Mouse (Mus musculus) midbrain, embryonic 14.5 days (tissue): ENCODE measurements around the gene Dok5. TPM values are rescaled to one million over a fixed set of nuclear protein-coding genes. Genes with fewer than 3 reads are reported as not detected.

Experiments
- ATAC-seq: fragments of 200-750 bp; cut with Nextera tagmentation; 2 replicates; pipeline ENCODE4 v1.8.0; 2017; ENCODE audit warnings: moderate number of reproducible peaks, moderate library complexity; ENCODE audit not compliant: low FRiP score, low TSS enrichment
- DNase-seq: peaks from one replicate; pipeline ENCODE4 v3.0.0-alpha.2; 2015
- H3K27ac ChIP-seq: fragments of 300-500 bp; sonication (generic); replicated peaks from 2 replicates; pipeline ENCODE4 v1.5.1; 2014; ENCODE audit warnings: mild to moderate bottlenecking, low read depth, low read length, moderate library complexity
- H3K27me3 ChIP-seq: fragments of 300-500 bp; sonication (generic); 2 replicates; pipeline ENCODE4 v1.6.1; 2014; ENCODE audit warnings: low read length, control low read depth, mixed read lengths; ENCODE audit not compliant: control insufficient read depth, insufficient read depth
- H3K36me3 ChIP-seq: fragments of 300-500 bp; sonication (generic); 2 replicates; pipeline ENCODE4 v1.6.1; 2014; ENCODE audit warnings: low read length, control low read depth; ENCODE audit not compliant: control insufficient read depth, insufficient read depth
- H3K4me1 ChIP-seq: fragments of 300-500 bp; sonication (generic); 2 replicates; pipeline ENCODE4 v1.6.1; 2014; ENCODE audit warnings: mild to moderate bottlenecking, antibody characterized with exemption, low read length, control low read depth; ENCODE audit not compliant: control insufficient read depth, insufficient read depth
- H3K4me2 ChIP-seq: fragments of 300-500 bp; sonication (generic); 2 replicates; pipeline ENCODE4 v1.6.1; 2014; ENCODE audit warnings: mild to moderate bottlenecking, low read length, moderate library complexity
- H3K4me3 ChIP-seq: fragments of 300-500 bp; sonication (generic); replicated peaks from 2 replicates; pipeline ENCODE4 v1.5.1; 2014; ENCODE audit warnings: low read depth, low read length
- H3K9ac ChIP-seq: fragments of 300-500 bp; sonication (generic); replicated peaks from 2 replicates; pipeline ENCODE4 v1.6.1; 2014; ENCODE audit warnings: mild to moderate bottlenecking, low read length, moderate library complexity
- H3K9me3 ChIP-seq: fragments of 300-500 bp; sonication (generic); 2 replicates; pipeline ENCODE4 v1.6.1; 2016; ENCODE audit warnings: low read length, control low read depth, mixed read lengths; ENCODE audit not compliant: control insufficient read depth
- WGBS: fragments of 180-500 bp; shearing (Covaris S2); extraction: QIAGEN DNeasy Blood & Tissue Kit; methylation state at CpG from one replicate; pipeline ENCODE4 v1.1.7; 2014; 5-methylcytosine and 5-hydroxymethylcytosine counted together
- polyA plus RNA-seq: library from polyadenylated mRNA; unstranded; fragments of >200 nt; fragmentation: Nextera tagmentation; extraction: Ambion mirVana; gene quantifications from 2 replicates; pipeline ENCODE4 v1.2.1, GENCODE M21; 2014

Dok5 gene
- polyA plus RNA-seq, result 31.5 and 43.0 TPM in 2 replicates

DNA sequence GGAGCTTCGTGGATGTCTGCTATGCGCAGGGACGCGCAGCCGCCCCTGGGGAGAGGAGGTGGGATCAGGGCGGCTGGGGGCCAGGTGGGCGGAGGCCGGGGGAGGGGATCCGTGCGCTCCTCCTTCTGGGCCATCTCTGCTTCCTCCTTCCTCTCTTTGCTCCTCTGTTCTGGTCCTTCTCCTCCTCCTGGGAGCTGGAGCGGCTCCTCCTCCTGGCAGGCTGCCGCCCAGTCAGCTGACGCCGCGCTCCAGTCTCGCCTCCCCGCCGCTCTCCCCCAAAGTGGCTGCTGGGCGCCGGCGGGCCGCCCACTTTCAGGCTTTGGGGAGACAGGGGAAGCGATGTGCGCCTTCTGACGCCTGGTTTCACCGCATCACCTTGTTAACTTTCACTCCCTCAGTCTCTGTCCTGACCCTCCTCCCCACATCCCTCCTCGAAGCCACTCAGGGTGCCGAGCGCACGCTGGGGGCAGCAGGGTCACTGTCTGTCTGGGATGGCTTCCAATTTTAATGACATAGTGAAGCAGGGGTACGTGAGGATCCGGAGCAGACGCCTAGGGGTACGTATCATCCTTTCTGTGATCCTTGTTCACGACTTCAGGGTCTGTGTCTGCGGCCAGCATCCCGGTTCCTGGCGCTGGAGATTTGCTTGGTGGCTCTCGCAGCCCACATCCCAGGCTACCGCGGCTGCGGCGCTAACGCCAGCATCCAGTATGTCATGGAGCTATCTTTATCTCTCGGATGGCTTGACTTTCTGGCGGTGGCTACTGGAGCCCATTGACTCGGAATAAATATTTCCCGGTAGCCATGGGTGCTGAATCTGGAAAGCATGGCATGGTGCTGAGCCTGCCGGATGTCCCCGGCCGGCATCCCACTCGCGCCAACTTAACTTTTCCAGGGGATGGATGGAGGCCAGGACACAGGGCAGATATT lies at the start of gene Dok5:
Gene Dok5, plus strand, starts transcription at position 176 of the 930 bp plus-strand sequence.
- peak; percentile 90 for DNase-seq
- Histone ChIP-seq H3K9me3 (no peaks in the 10 kb centered on the region), H3K36me3 (no peaks in the 10 kb centered on the region), H3K9ac (peak within 1 kb of the TSS; percentile 74), H3K27ac (peak within 1 kb of the TSS; percentile 87), H3K4me1 (peaks cover 34% of the 10 kb centered on the region), H3K4me3 (peak within 1 kb of the TSS; percentile 58), H3K27me3 (no peaks in the 10 kb centered on the region), H3K4me2 (peak within 1 kb of the TSS; percentile 84)
- peak; percentile 88 for ATAC-seq
- WGBS, result 2% methylated on average over 52 of the region's 53 CpGs

GRCm38 (mm10) chr2:170683385-170683784 lies 48.2 kb upstream of the Dok5 start:
- no peaks in the 10 kb centered on the region for H3K4me1 ChIP-seq
- ATAC-seq, result no peak
- WGBS, result 83% methylated on average over 2 of the region's 2 CpGs
- H3K9me3 ChIP-seq, result no peaks in the 10 kb centered on the region
- H3K4me3 ChIP-seq, result no peak overlapping the region
- no peak overlapping the region for H3K9ac ChIP-seq
- H3K27me3 ChIP-seq, result no peaks in the 10 kb centered on the region
- no peaks in the 10 kb centered on the region for H3K36me3 ChIP-seq
- no peak for DNase-seq
- H3K27ac ChIP-seq, result no peak overlapping the region
- no peak overlapping the region for H3K4me2 ChIP-seq

DNA sequence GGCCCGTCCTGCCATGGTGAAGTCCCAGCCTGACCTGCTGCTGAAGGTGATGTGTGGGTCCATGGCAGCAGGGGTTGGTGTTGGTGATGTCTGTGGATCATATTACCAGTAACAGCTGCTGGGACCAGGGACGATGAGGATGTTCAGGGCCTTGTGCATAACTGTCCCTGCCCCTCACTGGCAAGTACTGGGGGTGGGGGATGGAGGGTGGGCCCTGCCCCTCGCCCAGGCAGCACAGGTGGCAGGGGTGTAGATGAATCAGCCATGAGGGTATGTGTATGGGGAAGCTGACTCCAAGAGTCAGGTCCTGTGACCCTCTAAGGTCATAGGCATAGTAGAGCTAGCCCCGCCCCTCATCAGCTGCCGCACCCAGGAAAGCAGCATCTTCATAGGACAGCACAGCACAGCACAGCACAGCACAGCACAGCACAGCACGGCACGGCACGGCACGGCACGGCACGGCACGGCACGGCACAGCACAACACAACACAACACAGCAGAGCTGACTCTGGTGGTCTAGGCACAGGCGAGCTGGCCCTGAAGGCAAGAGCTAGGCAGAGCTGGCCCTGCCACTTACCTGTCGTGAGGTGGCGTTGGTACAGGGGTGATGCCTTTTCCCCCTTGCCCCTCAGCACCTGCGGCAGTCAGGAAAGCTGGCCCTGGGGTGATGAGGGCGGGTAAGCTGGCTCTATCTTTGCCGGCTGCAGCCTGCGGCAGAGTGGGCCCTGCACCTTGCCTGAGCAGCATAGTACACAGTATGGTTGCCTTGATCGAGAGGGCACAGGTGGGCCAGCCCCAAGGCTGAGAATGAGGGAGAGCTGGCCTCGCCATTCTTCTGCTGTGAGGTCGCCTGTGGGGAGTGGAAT lies 36.3 kb upstream of the Dok5 start:
- H3K27ac ChIP-seq, result no peak overlapping the region
- no peak overlapping the region for H3K4me2 ChIP-seq
- no peaks in the 10 kb centered on the region for H3K4me1 ChIP-seq
- H3K36me3 ChIP-seq, result no peaks in the 10 kb centered on the region
- DNase-seq, result no peak
- ATAC-seq, result no peak; the same call in 1 of the 2 replicates
- H3K4me3 ChIP-seq, result no peak overlapping the region
- no peaks in the 10 kb centered on the region for H3K27me3 ChIP-seq
- 83% methylated on average over 23 of the region's 23 CpGs for WGBS
- no peaks in the 10 kb centered on the region for H3K9me3 ChIP-seq
- H3K9ac ChIP-seq, result no peak overlapping the region

GRCm38 (mm10) chr2:170695937-170696510 lies 35.6 kb upstream of the Dok5 start:
- no peak overlapping the region for H3K9ac ChIP-seq
- no peaks in the 10 kb centered on the region for H3K9me3 ChIP-seq
- H3K4me2 ChIP-seq, result no peak overlapping the region
- no peaks in the 10 kb centered on the region for H3K36me3 ChIP-seq
- ATAC-seq (no peak), DNase-seq (no peak)
- no peak overlapping the region for H3K4me3 ChIP-seq
- no peak overlapping the region for H3K27ac ChIP-seq
- no peaks in the 10 kb centered on the region for H3K27me3 ChIP-seq
- whole genome bisulfite sequencing, result 72% methylated on average over 14 of the region's 14 CpGs
- H3K4me1 ChIP-seq, result no peaks in the 10 kb centered on the region

GRCm38 (mm10) chr2:170700471-170700870 lies 31.1 kb upstream of the Dok5 start:
- no peak for DNase-seq
- no peaks in the 10 kb centered on the region for H3K36me3 ChIP-seq
- H3K4me3 ChIP-seq, result no peak overlapping the region
- no peaks in the 10 kb centered on the region for H3K9me3 ChIP-seq
- no peaks in the 10 kb centered on the region for H3K4me1 ChIP-seq
- H3K27me3 ChIP-seq, result no peaks in the 10 kb centered on the region
- no peak for ATAC-seq
- 86% methylated on average over 4 of the region's 4 CpGs for WGBS
- H3K4me2 ChIP-seq, result no peak overlapping the region
- H3K9ac ChIP-seq, result no peak overlapping the region
- H3K27ac ChIP-seq, result no peak overlapping the region

GRCm38 (mm10) chr2:170706488-170706887 lies 25.1 kb upstream of the Dok5 start:
- no peak overlapping the region for H3K4me2 ChIP-seq
- ATAC-seq (no peak), DNase-seq (no peak)
- H3K9ac ChIP-seq, result no peak overlapping the region
- H3K9me3 ChIP-seq, result no peaks in the 10 kb centered on the region
- 91% methylated on average over 4 of the region's 4 CpGs for WGBS
- no peak overlapping the region for H3K27ac ChIP-seq
- no peaks in the 10 kb centered on the region for H3K4me1 ChIP-seq
- H3K36me3 ChIP-seq, result no peaks in the 10 kb centered on the region
- no peaks in the 10 kb centered on the region for H3K27me3 ChIP-seq
- H3K4me3 ChIP-seq, result no peak overlapping the region

GRCm38 (mm10) chr2:170707672-170708071 lies 23.9 kb upstream of the Dok5 start:
- Histone ChIP-seq H3K4me3 (no peak overlapping the region), H3K4me2 (no peak overlapping the region), H3K9ac (no peak overlapping the region), H3K9me3 (no peaks in the 10 kb centered on the region), H3K27me3 (no peaks in the 10 kb centered on the region), H3K36me3 (no peaks in the 10 kb centered on the region), H3K27ac (no peak overlapping the region), H3K4me1 (no peaks in the 10 kb centered on the region)
- DNase-seq (no peak), ATAC-seq (no peak)
- WGBS, result 85% methylated on average over 3 of the region's 3 CpGs

DNA sequence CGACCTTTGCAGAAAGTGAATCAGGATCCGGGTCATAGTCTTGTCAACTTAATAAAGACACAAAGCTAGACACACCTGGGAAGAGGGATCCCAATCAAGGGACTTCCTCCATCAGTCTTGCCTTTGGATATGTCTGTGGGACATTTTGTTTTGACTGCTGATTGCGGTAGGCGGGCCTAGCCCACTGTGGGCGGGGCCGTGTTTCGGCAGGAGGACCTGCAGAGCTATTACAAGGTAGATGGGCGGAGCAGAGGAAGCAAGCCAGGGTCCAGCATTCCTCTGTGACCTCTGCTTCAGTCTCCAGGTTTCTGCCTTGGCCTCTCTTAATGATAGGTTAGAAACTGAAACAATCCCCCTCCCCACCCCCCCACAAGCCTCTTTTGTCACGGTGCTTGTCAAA lies 22.7 kb upstream of the Dok5 start:
- ATAC-seq, result no peak
- Histone ChIP-seq H3K27ac (no peak overlapping the region), H3K36me3 (no peaks in the 10 kb centered on the region), H3K4me1 (no peaks in the 10 kb centered on the region), H3K9ac (no peak overlapping the region), H3K27me3 (no peaks in the 10 kb centered on the region), H3K4me2 (no peak overlapping the region), H3K4me3 (no peak overlapping the region), H3K9me3 (no peaks in the 10 kb centered on the region)
- DNase-seq, result no peak
- WGBS, result 78% methylated on average over 9 of the region's 9 CpGs
